29 mouse cellular contexts compared by ENCODE assay signal in genomic region chr6:144839383-144839782, GRCm38 (mm10). TPM values are rescaled to one million over a fixed set of nuclear protein-coding genes. Genes with fewer than 3 reads are reported as not detected.
A peak's percentile ranks its signal among the peaks of the same experiment; 100 is the strongest.
DNase-seq lines count a peak whose midpoint lies in the region; ATAC-seq and TF ChIP-seq lines count a peak whose summit lies in the region.
"Had no signal": no experiment of that assay in that cellular context is flagged by ENCODE, and none has a peak within 500 bp of the region (broad histone marks: within the 10 kb centered on the region; RNA-seq: fewer than 3 reads in every experiment).

No protein-coding gene starts in this region.

- H3K27me3 ChIP-seq in heart, embryonic 10.5 days (ENCODE audit: insufficient read depth, poor library complexity, severe bottlenecking), result no peaks in the 10 kb centered on the region
- no peaks in the 10 kb centered on the region for H3K27me3 ChIP-seq in cerebellum, adult 2 months (ENCODE audit: control insufficient read depth, insufficient read depth, low read length)
- no peaks in the 10 kb centered on the region for H3K27me3 ChIP-seq in hindbrain, postnatal 0 days (ENCODE audit: insufficient read depth, low read length)
- H3K27me3 ChIP-seq: CH12.LX; embryonic facial prominence, embryonic 12.5 days; embryonic facial prominence, embryonic 15.5 days; forebrain, embryonic 13.5 days; heart, embryonic 13.5 days; hindbrain, embryonic 12.5 days; hindbrain, embryonic 15.5 days; intestine, embryonic 15.5 days had no signal

- no peak overlapping the region for H3K27ac ChIP-seq in heart, embryonic 10.5 days
- H3K27ac ChIP-seq in cerebellum, adult 2 months (ENCODE audit: insufficient read depth, low read length), result no peak overlapping the region
- no peak overlapping the region for H3K27ac ChIP-seq in hindbrain, postnatal 0 days
- H3K27ac ChIP-seq: embryonic facial prominence, embryonic 12.5 days; embryonic facial prominence, embryonic 15.5 days; forebrain, embryonic 10.5 days; forebrain, embryonic 13.5 days; heart, embryonic 13.5 days; hindbrain, embryonic 12.5 days; hindbrain, embryonic 15.5 days; intestine, embryonic 15.5 days had no signal

- no peak overlapping the region for H3K9ac ChIP-seq in hindbrain, postnatal 0 days (replicated peaks; ENCODE audit: low read length)
- H3K9ac ChIP-seq: embryonic facial prominence, embryonic 12.5 days; embryonic facial prominence, embryonic 15.5 days; forebrain, embryonic 13.5 days; heart, embryonic 13.5 days; hindbrain, embryonic 12.5 days; hindbrain, embryonic 15.5 days; intestine, embryonic 15.5 days had no signal

- TF ChIP-seq CTCF in cerebellum, adult 2 months (IDR thresholded peaks at IDR 0.05; ENCODE audit: borderline replicate concordance, insufficient read depth, low read depth, low read length), result no peak
- no peak for TF ChIP-seq CTCF in hindbrain, postnatal 0 days (IDR thresholded peaks at IDR 0.05; ENCODE audit: low read depth)

- peak; percentile 33 for DNase-seq in heart, embryonic 10.5 days (ENCODE audit: low spot score)
- DNase-seq in heart, postnatal 36 days, result no peak
- DNase-seq in cerebellum, adult 2 months, result no peak
- DNase-seq in hindbrain, postnatal 0 days (ENCODE audit: low spot score), result no peak
- DNase-seq: adrenal gland, adult 2 months; adrenal gland, postnatal 36 days; B cell, adult 2 months; cerebellum, adult 18-20 months; cerebellum, adult 9-11 months; cerebellum, postnatal 25 days; gastrocnemius, postnatal 10 days; gastrocnemius, postnatal 36 days; heart, postnatal 14 days; kidney, adult 11 months had no signal

- H3K9me3 ChIP-seq in heart, embryonic 10.5 days, result no peaks in the 10 kb centered on the region
- no peaks in the 10 kb centered on the region for H3K9me3 ChIP-seq in hindbrain, postnatal 0 days (ENCODE audit: low read length)
- H3K9me3 ChIP-seq: embryonic facial prominence, embryonic 12.5 days; embryonic facial prominence, embryonic 15.5 days; forebrain, embryonic 13.5 days; hindbrain, embryonic 12.5 days; hindbrain, embryonic 15.5 days; intestine, embryonic 15.5 days had no signal

- H3K4me2 ChIP-seq in hindbrain, postnatal 0 days (ENCODE audit: low read depth, low read length), result no peak overlapping the region
- H3K4me2 ChIP-seq: embryonic facial prominence, embryonic 12.5 days; embryonic facial prominence, embryonic 15.5 days; forebrain, embryonic 13.5 days; heart, embryonic 13.5 days; hindbrain, embryonic 12.5 days; hindbrain, embryonic 15.5 days; intestine, embryonic 15.5 days had no signal

- TF ChIP-seq POLR2A in cerebellum, adult 2 months (IDR thresholded peaks at IDR 0.05; ENCODE audit: borderline replicate concordance, insufficient read depth, low read length), result no peak

- no peak overlapping the region for H3K4me3 ChIP-seq in heart, embryonic 10.5 days
- no peak overlapping the region for H3K4me3 ChIP-seq in cerebellum, adult 2 months (replicated peaks; ENCODE audit: insufficient read depth, low read depth, low read length)
- no peak overlapping the region for H3K4me3 ChIP-seq in hindbrain, postnatal 0 days (ENCODE audit: low read length)
- H3K4me3 ChIP-seq: embryonic facial prominence, embryonic 12.5 days; embryonic facial prominence, embryonic 15.5 days; erythroblast, embryonic 14.5 days; forebrain, embryonic 10.5 days; forebrain, embryonic 13.5 days; heart, embryonic 13.5 days; hindbrain, embryonic 12.5 days; hindbrain, embryonic 15.5 days; intestine, embryonic 15.5 days had no signal

- intact Hi-C loops in heart, postnatal 36 days (cut with DNase I), result no loop called here

- no peaks in the 10 kb centered on the region for H3K36me3 ChIP-seq in heart, embryonic 10.5 days
- H3K36me3 ChIP-seq in hindbrain, postnatal 0 days (ENCODE audit: insufficient read depth, low read length), result no peaks in the 10 kb centered on the region
- H3K36me3 ChIP-seq: embryonic facial prominence, embryonic 12.5 days; embryonic facial prominence, embryonic 15.5 days; forebrain, embryonic 10.5 days; G1E; heart, embryonic 13.5 days; hindbrain, embryonic 12.5 days; hindbrain, embryonic 15.5 days; intestine, embryonic 15.5 days had no signal

- 93% methylated on average over 1 of the region's 1 CpGs for WGBS in heart, embryonic 10.5 days
- WGBS in cerebellum, adult 2 months, result 89% methylated on average over 1 of the region's 1 CpGs
- WGBS in hindbrain, postnatal 0 days, result 95% methylated on average over 1 of the region's 1 CpGs

- ATAC-seq in erythroblast, adult 5-6 weeks (replicated peaks; ENCODE audit: low FRiP score, poor library complexity, severe bottlenecking), result peak; percentile 55; the same call in 1 of the 2 replicates
- ATAC-seq in megakaryocyte-erythroid progenitor cell, adult 5-6 weeks (replicated peaks; ENCODE audit: low FRiP score, low TSS enrichment, poor library complexity, severe bottlenecking), result peak; percentile 69; the same call in 1 of the 2 replicates
- ATAC-seq in hindbrain, postnatal 0 days, result no peak
- ATAC-seq: forebrain, embryonic 13.5 days; forebrain, embryonic 16.5 days; intestine, embryonic 15.5 days had no signal

- no peaks in the 10 kb centered on the region for H3K4me1 ChIP-seq in heart, embryonic 10.5 days
- H3K4me1 ChIP-seq in cerebellum, adult 2 months (ENCODE audit: control insufficient read depth, insufficient read depth, low read length), result no peaks in the 10 kb centered on the region
- H3K4me1 ChIP-seq in hindbrain, postnatal 0 days (ENCODE audit: insufficient read depth, low read length), result no peaks in the 10 kb centered on the region
- H3K4me1 ChIP-seq: embryonic facial prominence, embryonic 15.5 days; heart, embryonic 13.5 days; intestine, embryonic 15.5 days had no signal

RNA-seq across cellular contexts. Expression of gene Sox5, which starts 57.6 kb away (rescaled TPM):
- 13.6 and 17.1 TPM in 2 replicates for polyA plus RNA-seq in heart, embryonic 10.5 days (2016; fragmentation: Nextera tagmentation; extraction: Ambion mirVana)
- 1 to 10 TPM; 3.3 to 4.9 TPM for total RNA-seq in heart, postnatal 36 days (2021)
- total RNA-seq in erythroblast, adult 5-6 weeks (2015; ENCODE audit: low replicate concordance), result 0.21 and 3.1 TPM in 2 replicates
- total RNA-seq in erythroblast, adult 5-6 weeks (2017; ENCODE audit: low replicate concordance), result 0.28 and 0.51 TPM in 2 replicates
- 1.7 and 9.1 TPM in 2 replicates for total RNA-seq in megakaryocyte-erythroid progenitor cell, adult 5-6 weeks (2014; fragmentation: Nextera tagmentation)
- total RNA-seq in megakaryocyte-erythroid progenitor cell, adult 5-6 weeks (2017), result 3.8 and 4.7 TPM in 2 replicates
- polyA plus RNA-seq in cerebellum, adult 2 months (2012; rRNA removed), result 12.4 and 13.3 TPM in 2 replicates
- total RNA-seq in hindbrain, postnatal 0 days (2014; rRNA removed), result 12.3 and 26.2 TPM in 2 replicates
- 32.9 and 35.1 TPM in 2 replicates for polyA plus RNA-seq in hindbrain, postnatal 0 days (2015; fragmentation: Nextera tagmentation; extraction: Ambion mirVana)
- total RNA-seq: granulocyte monocyte progenitor cell, adult 5-6 weeks had no signal
- polyA plus RNA-seq: erythroblast, embryonic 14.5 days; G1E had no signal
